Mouse (Mus musculus) ES-Bruce4 (cell line): ENCODE results near the gene Utp15. TPM values are rescaled to one million over a fixed set of nuclear protein-coding genes. Genes with fewer than 3 reads are reported as not detected.

Source experiments
- H3K27ac ChIP-seq: 2 replicates; pipeline ENCODE4 v1.5.1; 2012; ENCODE audit warnings: low read length, inconsistent platforms; ENCODE audit not compliant: insufficient read depth
- H3K27me3 ChIP-seq: 2 replicates; pipeline ENCODE4 v1.6.1; 2012; ENCODE audit warnings: mild to moderate bottlenecking, low read length, inconsistent platforms; ENCODE audit not compliant: control insufficient read depth, poor library complexity, insufficient read depth, severe bottlenecking
- H3K36me3 ChIP-seq: 2 replicates; pipeline ENCODE4 v1.6.1; 2012; ENCODE audit warnings: inconsistent platforms, mild to moderate bottlenecking, low read length, moderate library complexity; ENCODE audit not compliant: control insufficient read depth, poor library complexity, insufficient read depth, severe bottlenecking
- H3K4me1 ChIP-seq: one replicate; pipeline ENCODE4 v1.8.1; 2011; ENCODE audit warnings: low read length; ENCODE audit not compliant: control insufficient read depth, insufficient read depth
- H3K4me3 ChIP-seq: 2 replicates; pipeline ENCODE4 v1.5.1; 2011; ENCODE audit warnings: low read depth, mild to moderate bottlenecking, low read length
- H3K9ac ChIP-seq: 2 replicates; pipeline ENCODE4 v1.6.1; 2012; ENCODE audit warnings: low read depth, mild to moderate bottlenecking, inconsistent platforms; ENCODE audit not compliant: poor library complexity, severe bottlenecking
- H3K9me3 ChIP-seq: replicated peaks from 2 replicates; pipeline ENCODE4 v1.6.1; 2012; ENCODE audit warnings: mild to moderate bottlenecking, low read length, inconsistent platforms; ENCODE audit not compliant: control insufficient read depth, poor library complexity, insufficient read depth, severe bottlenecking
- CTCF ChIP-seq: IDR thresholded peaks from one replicate; pipeline ENCODE4 v1.8.1; 2011; ENCODE audit warnings: low read depth, low read length
- EP300 ChIP-seq: IDR thresholded peaks from 2 replicates; pipeline ENCODE4 v1.6.1; 2011; ENCODE audit warnings: low read depth, low read length; ENCODE audit not compliant: insufficient read depth
- POLR2A ChIP-seq: IDR thresholded peaks from one replicate; pipeline ENCODE4 v1.8.1; 2011; ENCODE audit warnings: low read length; ENCODE audit not compliant: insufficient read depth
- polyA plus RNA-seq: library from polyadenylated mRNA; stranded (reverse); fragments of >200 nt; gene quantifications from 2 replicates; pipeline ENCODE4 v1.2.4, GENCODE M21; 2011; ENCODE audit warnings: low read depth; ENCODE audit not compliant: missing spikeins, insufficient read depth, insufficient read length

Utp15 gene
- polyA plus RNA-seq, 1 experiment: 48.3 TPM

DNA sequence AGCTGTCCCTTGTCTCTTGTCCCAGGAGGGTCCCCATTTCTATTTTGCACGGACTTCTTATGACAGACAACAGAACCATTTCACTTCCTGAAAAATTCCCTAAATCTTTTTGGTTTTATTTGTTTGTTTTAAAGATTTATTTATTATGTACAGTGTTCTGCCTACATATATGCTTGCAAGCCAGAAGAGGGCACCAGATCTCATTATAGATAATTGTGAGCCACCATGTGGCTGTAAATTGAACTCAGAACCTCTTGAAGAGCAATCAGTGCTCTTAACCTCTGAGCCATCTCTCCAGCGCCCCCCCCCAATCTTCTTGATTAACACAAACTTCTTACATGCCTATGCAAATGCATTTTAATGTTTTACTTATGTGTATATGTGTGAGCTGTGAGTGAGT lies 27.9 kb upstream of the Utp15 start:
- Histone ChIP-seq H3K27me3 (no peaks in the 10 kb centered on the region), H3K4me3 (no peak overlapping the region), H3K36me3 (no peaks in the 10 kb centered on the region), H3K4me1 (no peaks in the 10 kb centered on the region), H3K9me3 (no peaks in the 10 kb centered on the region), H3K27ac (no peak overlapping the region), H3K9ac (no peak overlapping the region)
- no peak for TF ChIP-seq CTCF
- TF ChIP-seq POLR2A: no peak
- TF ChIP-seq EP300: no peak

DNA sequence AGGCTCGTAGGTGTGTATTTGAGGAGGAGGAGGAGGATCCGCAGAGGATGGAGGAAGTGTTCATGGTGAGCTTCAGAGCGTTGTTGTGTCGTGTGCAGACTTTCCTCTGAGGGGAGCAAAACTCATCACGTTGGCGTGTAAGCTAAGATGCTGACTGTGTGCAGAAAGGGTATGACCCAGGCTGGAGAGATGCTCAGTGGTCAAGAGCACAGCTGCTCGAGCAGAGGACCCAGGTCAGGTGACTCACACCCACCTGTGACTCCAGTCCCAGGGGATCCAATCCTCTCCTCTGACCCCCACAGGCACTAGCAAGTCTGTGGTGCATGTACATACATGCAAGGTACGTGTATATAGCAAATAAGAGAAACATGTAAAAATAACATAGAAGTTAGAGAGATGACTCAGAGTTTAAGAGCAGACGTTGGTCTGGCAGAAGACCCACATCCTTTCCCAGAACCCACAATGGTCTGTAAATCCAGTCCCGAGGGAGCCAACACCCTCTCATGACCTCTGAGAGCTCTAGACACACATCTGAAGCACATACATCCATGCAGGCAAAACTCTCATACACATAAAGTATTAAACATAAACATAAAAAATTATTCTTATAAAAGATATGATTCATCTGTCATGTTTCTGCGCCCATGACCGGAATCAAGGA lies 18.3 kb upstream of the Utp15 start:
- no peak overlapping the region for H3K27ac ChIP-seq
- no peaks in the 10 kb centered on the region for H3K4me1 ChIP-seq
- H3K4me3 ChIP-seq: no peak overlapping the region
- H3K9me3 ChIP-seq: no peaks in the 10 kb centered on the region
- H3K36me3 ChIP-seq: no peaks in the 10 kb centered on the region
- H3K27me3 ChIP-seq: no peaks in the 10 kb centered on the region; the same call in 1 of the 2 replicates
- no peak for TF ChIP-seq EP300
- TF ChIP-seq CTCF: no peak
- no peak for TF ChIP-seq POLR2A
- H3K9ac ChIP-seq: no peak overlapping the region

DNA sequence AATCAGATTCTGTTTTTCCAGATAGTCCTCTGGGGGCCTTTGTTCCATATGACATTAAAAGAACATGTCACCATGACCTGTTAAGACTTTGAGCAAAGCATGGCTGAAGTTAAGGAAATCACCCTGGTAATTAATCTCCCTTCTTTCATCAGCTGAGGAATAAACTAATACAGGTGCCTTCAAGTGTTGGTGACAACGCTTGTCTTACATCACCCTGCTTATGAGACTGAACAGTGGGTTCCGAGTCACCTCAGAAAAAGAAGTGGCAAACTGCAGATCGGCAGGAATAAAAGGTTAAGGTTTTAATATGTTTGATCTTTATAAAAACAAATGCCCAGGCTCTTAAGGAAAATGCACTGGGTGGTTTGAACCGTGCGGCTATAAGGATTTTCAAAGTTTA lies 16.8 kb upstream of the Utp15 start, which contains the start of gene Gm21976:
Gene Gm21976, plus strand, starts transcription at position 202 of the 400 bp plus-strand sequence.
- no peak for TF ChIP-seq CTCF
- TF ChIP-seq EP300: no peak
- Histone ChIP-seq H3K4me3 (no peak within 1 kb of the TSS), H3K9me3 (no peaks in the 10 kb centered on the region), H3K4me1 (no peaks in the 10 kb centered on the region), H3K27me3 (no peaks in the 10 kb centered on the region; the same call in 1 of the 2 replicates), H3K27ac (no peak within 1 kb of the TSS), H3K9ac (no peak within 1 kb of the TSS), H3K36me3 (no peaks in the 10 kb centered on the region)

DNA sequence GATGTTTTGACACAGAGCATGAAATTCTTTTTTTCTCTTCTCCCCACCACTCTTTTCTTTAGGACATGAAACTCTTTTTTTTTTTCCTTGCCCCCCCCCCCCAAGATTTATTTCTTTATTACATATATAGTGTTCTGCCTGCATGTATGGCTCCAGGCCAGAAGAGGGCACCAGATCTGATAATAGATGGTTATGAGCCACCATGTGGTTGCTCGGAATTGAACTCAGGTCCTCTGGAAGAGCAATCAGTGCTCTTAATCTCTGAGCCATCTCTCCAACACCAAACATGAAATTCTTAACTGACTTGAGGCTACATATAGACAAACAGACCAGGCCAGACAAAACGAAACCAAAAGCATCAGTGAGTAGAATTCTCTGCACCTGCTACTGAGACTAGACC lies 14.7 kb upstream of the Utp15 start:
- Histone ChIP-seq H3K36me3 (peaks cover 6% of the 10 kb centered on the region), H3K4me1 (no peaks in the 10 kb centered on the region), H3K4me3 (no peak overlapping the region), H3K9ac (no peak overlapping the region), H3K9me3 (no peaks in the 10 kb centered on the region), H3K27ac (no peak overlapping the region), H3K27me3 (no peaks in the 10 kb centered on the region; the same call in 1 of the 2 replicates)
- TF ChIP-seq CTCF (no peak), POLR2A (no peak), EP300 (no peak)

DNA sequence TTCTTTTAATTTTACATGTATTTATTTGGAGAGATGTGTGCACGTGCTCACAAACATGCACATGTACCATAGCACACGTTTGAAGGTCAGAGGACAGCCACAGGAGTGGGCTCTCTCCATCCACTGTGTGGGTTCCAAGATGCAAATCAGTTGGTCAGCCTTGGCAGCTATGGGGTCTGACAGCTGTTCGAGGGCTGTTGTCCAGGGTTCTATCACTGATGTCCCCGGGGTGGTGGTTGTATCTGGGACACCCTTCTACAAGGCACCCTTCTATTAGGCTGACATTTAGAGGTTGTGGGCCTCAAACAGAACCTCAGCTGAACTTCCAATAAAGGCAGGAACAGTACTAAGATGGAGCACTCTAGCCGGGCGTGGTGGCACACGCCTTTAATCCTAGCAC lies 13.4 kb upstream of the Utp15 start:
- Histone ChIP-seq H3K4me1 (no peaks in the 10 kb centered on the region), H3K27me3 (no peaks in the 10 kb centered on the region; the same call in 1 of the 2 replicates), H3K9ac (no peak overlapping the region), H3K27ac (no peak overlapping the region), H3K36me3 (peaks cover 8% of the 10 kb centered on the region), H3K4me3 (no peak overlapping the region), H3K9me3 (no peaks in the 10 kb centered on the region)
- TF ChIP-seq CTCF: no peak
- TF ChIP-seq EP300: no peak
- no peak for TF ChIP-seq POLR2A

DNA sequence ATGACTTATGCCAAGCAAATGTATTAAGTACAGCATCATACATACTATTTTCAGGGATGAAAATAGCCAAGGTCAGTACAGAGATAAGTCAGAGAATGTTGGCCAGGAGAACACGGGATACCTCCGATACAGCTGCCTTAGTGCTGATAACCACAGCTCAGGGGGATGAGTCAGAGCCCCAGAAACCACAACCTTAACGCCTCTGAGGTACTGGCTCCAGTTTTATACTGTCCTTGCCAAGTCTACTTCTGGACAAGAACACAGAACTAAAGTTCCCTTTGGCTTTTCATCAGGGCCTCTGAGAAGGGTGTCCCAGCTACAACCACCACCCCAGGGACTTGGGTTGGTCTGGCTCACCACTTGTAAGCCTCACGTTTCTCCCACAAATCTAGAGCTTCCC lies 12.8 kb upstream of the Utp15 start:
- H3K4me3 ChIP-seq: no peak overlapping the region
- H3K27ac ChIP-seq: no peak overlapping the region
- TF ChIP-seq CTCF (no peak), POLR2A (no peak), EP300 (no peak)
- no peaks in the 10 kb centered on the region; the same call in 1 of the 2 replicates for H3K27me3 ChIP-seq
- H3K36me3 ChIP-seq: peaks cover 8% of the 10 kb centered on the region
- no peaks in the 10 kb centered on the region for H3K9me3 ChIP-seq
- H3K9ac ChIP-seq: no peak overlapping the region
- no peaks in the 10 kb centered on the region for H3K4me1 ChIP-seq
